Mouse (Mus musculus) kidney, postnatal 0 days (tissue): ENCODE measurements around the gene Sh3bp5. TPM values are rescaled to one million over a fixed set of nuclear protein-coding genes. Genes with fewer than 3 reads are reported as not detected.

Source experiments
- ATAC-seq: fragments of 200-750 bp; cut with Nextera tagmentation; replicated peaks from 2 replicates; pipeline ENCODE4 v1.8.0; 2017; ENCODE audit warnings: low read depth, moderate number of reproducible peaks, moderate TSS enrichment, moderate library complexity; ENCODE audit not compliant: low FRiP score
- DNase-seq: peaks from one replicate; pipeline ENCODE4 v3.0.0-alpha.2; 2016; ENCODE audit warnings: low spot score
- H3K27ac ChIP-seq: fragments of 300-500 bp; sonication (generic); 2 replicates; pipeline ENCODE4 v1.5.1; 2014; ENCODE audit warnings: mild to moderate bottlenecking
- H3K27me3 ChIP-seq: fragments of 300-500 bp; sonication (generic); 2 replicates; pipeline ENCODE4 v1.6.1; 2014; ENCODE audit warnings: low read length, mixed read lengths; ENCODE audit not compliant: insufficient read depth
- H3K36me3 ChIP-seq: fragments of 300-500 bp; sonication (generic); 2 replicates; pipeline ENCODE4 v1.6.1; 2014; ENCODE audit warnings: low read length, mixed read lengths; ENCODE audit not compliant: insufficient read depth
- H3K4me1 ChIP-seq: fragments of 300-500 bp; sonication (generic); replicated peaks from 2 replicates; pipeline ENCODE4 v1.6.1; 2014; ENCODE audit warnings: antibody characterized with exemption, low read length, mixed read lengths; ENCODE audit not compliant: insufficient read depth
- H3K4me2 ChIP-seq: fragments of 300-500 bp; sonication (generic); 2 replicates; pipeline ENCODE4 v1.6.1; 2014; ENCODE audit warnings: mild to moderate bottlenecking, low read length, moderate library complexity, mixed read lengths
- H3K4me3 ChIP-seq: fragments of 300-500 bp; sonication (generic); replicated peaks from 2 replicates; pipeline ENCODE4 v1.5.1; 2014; ENCODE audit warnings: low read depth, low read length
- H3K9ac ChIP-seq: fragments of 300-500 bp; sonication (generic); 2 replicates; pipeline ENCODE4 v1.6.1; 2014; ENCODE audit warnings: low read depth, low read length
- H3K9me3 ChIP-seq: fragments of 300-500 bp; sonication (generic); replicated peaks from 2 replicates; pipeline ENCODE4 v1.6.1; 2016; ENCODE audit warnings: low read length, inconsistent platforms, mixed read lengths
- CTCF ChIP-seq: IDR thresholded peaks from 2 replicates; pipeline ENCODE4 v1.5.1; 2016; ENCODE audit warnings: antibody characterized with exemption, low read depth, mild to moderate bottlenecking, moderate library complexity
- WGBS: fragments of 180-500 bp; shearing (Covaris S2); extraction: QIAGEN DNeasy Blood & Tissue Kit; methylation state at CpG from one replicate; pipeline ENCODE4 v1.1.7; 2014; 5-methylcytosine and 5-hydroxymethylcytosine counted together
- polyA plus RNA-seq: library from polyadenylated mRNA; unstranded; fragments of >200 nt; fragmentation: Nextera tagmentation; extraction: Ambion mirVana; gene quantifications from 2 replicates; pipeline ENCODE4 v1.2.1, GENCODE M21; 2015

Sh3bp5 gene
- polyA plus RNA-seq, 1 experiment from 2014 or later, result 45.2 TPM

DNA sequence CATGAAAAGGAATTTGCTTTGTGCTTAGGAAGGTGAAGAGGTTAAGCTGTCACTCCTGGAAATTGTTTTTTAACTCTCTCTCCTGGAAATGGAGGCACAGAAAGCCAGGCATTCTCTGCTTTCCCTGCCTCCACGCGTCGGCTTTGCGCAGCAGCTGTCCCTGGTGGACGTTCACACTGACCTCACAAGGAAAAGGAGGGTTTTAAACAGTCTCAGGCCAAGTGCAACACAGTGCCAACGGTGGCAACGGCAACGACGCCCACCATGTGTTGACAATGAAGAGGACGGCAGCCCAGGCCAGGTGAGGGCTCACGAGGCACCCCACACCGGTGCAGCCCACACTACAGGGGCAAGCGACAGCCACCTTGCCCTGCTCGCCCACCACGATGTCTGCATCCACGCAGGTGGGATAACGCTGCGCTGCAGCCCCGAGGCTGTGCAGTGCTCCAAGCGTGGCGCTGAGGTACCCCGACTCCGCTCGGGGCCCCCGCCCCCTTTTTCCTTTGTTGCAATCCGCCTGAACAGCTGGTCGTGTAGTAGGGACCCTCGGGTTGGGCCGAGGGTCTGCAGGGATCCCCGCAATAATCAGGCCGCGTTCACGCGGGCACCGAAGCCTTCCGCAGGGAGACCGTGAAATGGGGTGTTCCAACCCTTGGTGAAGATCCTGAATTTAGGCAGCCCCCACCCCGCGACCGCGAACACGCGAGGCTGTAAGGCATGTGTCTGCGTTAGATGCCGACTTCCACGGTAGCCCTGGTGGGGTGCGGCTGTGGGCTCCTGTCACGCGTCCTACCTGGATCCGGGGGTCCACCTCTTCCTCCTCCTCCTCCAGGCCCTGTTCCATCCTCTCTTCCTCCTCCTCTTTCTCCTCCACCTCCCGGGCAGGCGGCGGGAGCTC is 611 bp downstream of the Sh3bp5 start:
- 1% methylated on average over 53 of the region's 53 CpGs for WGBS
- Histone ChIP-seq H3K4me1 (peaks cover 22% of the 10 kb centered on the region), H3K36me3 (no peaks in the 10 kb centered on the region), H3K9ac (peak overlapping the region; percentile 85), H3K27me3 (no peaks in the 10 kb centered on the region), H3K27ac (peak overlapping the region; percentile 76), H3K4me2 (peak overlapping the region; percentile 98), H3K4me3 (peak overlapping the region; percentile 86), H3K9me3 (no peaks in the 10 kb centered on the region)
- TF ChIP-seq CTCF, result peak; percentile 30
- peak; percentile 36 for ATAC-seq
- peak; percentile 61 for DNase-seq

DNA sequence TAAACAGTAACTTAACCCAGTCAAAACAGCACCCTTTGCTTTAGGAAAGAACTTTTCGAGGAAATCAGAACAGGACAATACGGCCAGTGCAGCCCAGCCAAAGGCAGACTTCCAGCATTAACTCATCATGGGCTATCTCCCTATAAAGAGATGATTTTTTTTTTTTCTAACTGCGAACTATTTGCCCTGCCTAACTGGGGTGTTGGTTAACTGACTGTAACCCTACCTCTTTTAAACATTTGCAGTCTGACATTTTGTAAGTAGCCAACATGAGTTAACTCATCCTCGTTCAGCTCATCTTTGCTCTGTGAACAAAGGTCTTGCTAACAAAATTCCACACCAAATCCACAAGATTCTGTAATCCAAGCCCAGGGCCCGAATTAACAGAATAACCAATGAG is 1.5 kb downstream of the Sh3bp5 start:
- Histone ChIP-seq H3K9me3 (no peaks in the 10 kb centered on the region), H3K27ac (peak overlapping the region; percentile 58), H3K4me1 (peaks cover 22% of the 10 kb centered on the region), H3K36me3 (no peaks in the 10 kb centered on the region), H3K4me3 (peak overlapping the region; percentile 86), H3K9ac (0 out of 2 replicates have a peak overlapping the region, but pooled peaks have one; percentile 13), H3K4me2 (peak overlapping the region; percentile 98), H3K27me3 (no peaks in the 10 kb centered on the region)
- no peak for TF ChIP-seq CTCF
- ATAC-seq (no peak), DNase-seq (no peak)
- 30% methylated on average over 5 of the region's 5 CpGs for WGBS

DNA sequence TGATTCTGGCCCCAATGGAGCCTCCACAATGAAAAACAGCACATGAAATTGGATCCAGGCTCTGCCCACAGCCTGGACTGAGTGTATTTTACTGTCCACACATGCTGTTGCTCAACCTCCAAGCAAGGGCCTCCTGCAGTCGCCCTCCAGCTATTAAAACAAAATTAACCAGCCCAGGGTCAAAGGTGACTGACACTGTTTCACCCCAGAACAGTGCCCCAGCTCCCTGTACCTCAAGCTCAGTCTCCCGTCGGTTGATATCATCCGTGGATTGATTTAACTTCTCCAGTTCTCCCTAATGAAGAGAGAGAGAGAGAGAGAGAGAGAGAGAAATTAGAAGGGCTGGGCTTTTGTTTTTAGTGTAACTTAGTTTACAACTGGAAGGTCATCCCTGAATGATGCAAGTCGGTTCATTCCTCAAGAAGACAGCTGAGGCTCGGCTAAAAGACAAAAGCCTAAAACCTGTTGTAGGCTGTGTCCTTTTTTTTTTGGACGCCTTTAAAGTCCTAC is 2.0 kb downstream of the Sh3bp5 start:
- Histone ChIP-seq H3K27ac (peak overlapping the region; percentile 58), H3K36me3 (no peaks in the 10 kb centered on the region), H3K27me3 (no peaks in the 10 kb centered on the region), H3K4me3 (peak overlapping the region; percentile 86; the same call in 1 of the 2 replicates), H3K4me1 (peaks cover 23% of the 10 kb centered on the region), H3K4me2 (peak overlapping the region; percentile 98), H3K9me3 (no peaks in the 10 kb centered on the region), H3K9ac (0 out of 2 replicates have a peak overlapping the region, but pooled peaks have one; percentile 13)
- WGBS, result 24% methylated on average over 7 of the region's 7 CpGs
- 0 out of 2 replicates have a peak, but pooled peaks have one; percentile 10 for ATAC-seq
- DNase-seq, result peak; percentile 81
- TF ChIP-seq CTCF, result no peak

DNA sequence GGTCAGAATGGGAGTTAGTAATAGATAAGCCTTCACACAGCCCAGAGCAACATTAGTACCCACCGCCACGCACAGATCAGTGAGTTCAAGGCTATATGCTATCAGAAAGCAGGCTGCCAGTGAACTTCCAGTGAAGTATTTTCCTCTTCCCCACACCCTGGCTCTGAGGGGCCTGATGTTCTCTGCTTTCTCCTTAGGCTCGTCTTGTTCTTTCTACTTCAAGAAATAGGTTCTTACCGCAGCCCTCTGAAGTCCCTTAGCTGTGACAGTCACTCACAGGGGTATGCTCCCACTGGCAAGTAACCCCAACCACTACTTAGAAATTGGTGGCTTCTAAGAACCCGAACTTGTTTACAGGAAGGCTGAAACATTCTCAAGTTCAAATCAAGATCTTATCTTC is 2.8 kb downstream of the Sh3bp5 start:
- Histone ChIP-seq H3K36me3 (no peaks in the 10 kb centered on the region), H3K9ac (no peak overlapping the region), H3K27ac (peak overlapping the region; percentile 58), H3K4me2 (peak overlapping the region; percentile 98), H3K27me3 (no peaks in the 10 kb centered on the region), H3K4me1 (peaks cover 31% of the 10 kb centered on the region), H3K4me3 (no peak overlapping the region), H3K9me3 (no peaks in the 10 kb centered on the region)
- no peak for ATAC-seq
- 36% methylated on average over 5 of the region's 5 CpGs for WGBS
- DNase-seq, result no peak
- no peak for TF ChIP-seq CTCF

DNA sequence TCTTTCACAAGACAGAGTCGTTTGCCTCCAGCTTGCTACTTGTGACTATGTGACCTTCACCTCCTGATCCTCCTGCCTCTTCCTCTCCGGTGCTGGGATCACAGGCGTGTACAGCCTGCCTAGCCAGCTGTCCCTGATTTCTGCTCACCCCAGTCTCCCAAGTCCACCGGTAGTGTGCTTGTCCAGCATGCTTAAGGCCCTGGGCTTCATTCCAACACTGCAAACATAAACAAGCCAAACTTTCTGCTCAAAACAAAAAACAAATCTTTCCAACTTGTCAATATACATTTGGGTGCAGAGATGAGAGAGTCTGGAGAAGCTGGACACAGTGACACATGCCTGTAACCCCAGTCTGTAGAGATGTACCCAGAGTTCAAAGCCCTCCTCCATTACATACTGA is 3.5 kb downstream of the Sh3bp5 start:
- Histone ChIP-seq H3K36me3 (no peaks in the 10 kb centered on the region), H3K9ac (no peak overlapping the region), H3K4me3 (no peak overlapping the region), H3K4me1 (peaks cover 38% of the 10 kb centered on the region), H3K9me3 (no peaks in the 10 kb centered on the region), H3K27ac (0 out of 2 replicates have a peak overlapping the region, but pooled peaks have one; percentile 43), H3K4me2 (peak overlapping the region; percentile 98; the same call in 1 of the 2 replicates), H3K27me3 (no peaks in the 10 kb centered on the region)
- DNase-seq, result no peak
- 20% methylated on average over 4 of the region's 4 CpGs for WGBS
- no peak for ATAC-seq
- no peak for TF ChIP-seq CTCF

DNA sequence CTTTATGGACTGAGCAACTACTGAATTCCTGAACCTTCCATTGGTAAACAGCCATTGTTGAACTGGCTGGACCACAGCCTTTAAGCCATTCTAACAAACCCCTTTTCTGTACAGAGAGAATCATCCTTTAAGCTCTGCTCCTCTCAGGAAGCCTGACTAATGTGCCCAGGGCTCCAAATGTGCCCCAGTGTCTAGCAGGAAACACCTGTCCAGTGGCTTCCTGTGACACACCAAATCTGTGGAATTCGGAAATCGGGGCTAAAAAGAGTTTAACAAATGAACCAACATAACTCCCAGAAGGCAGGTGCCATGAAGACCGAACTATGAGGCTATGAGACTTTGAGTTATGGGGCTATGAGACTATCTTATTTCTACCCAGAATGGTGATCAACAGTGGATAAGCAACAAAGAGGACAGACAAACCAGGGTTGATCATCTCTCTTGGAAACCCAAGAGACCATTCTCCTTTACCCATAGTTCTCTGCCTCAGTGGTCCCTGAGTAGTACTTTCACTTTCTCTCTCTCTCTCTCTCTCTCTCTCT is 4.0 kb downstream of the Sh3bp5 start:
- no peaks in the 10 kb centered on the region for H3K9me3 ChIP-seq
- WGBS, result 70% methylated on average over 3 of the region's 3 CpGs
- peaks cover 39% of the 10 kb centered on the region for H3K4me1 ChIP-seq
- H3K4me2 ChIP-seq, result no peak overlapping the region
- H3K4me3 ChIP-seq, result no peak overlapping the region
- DNase-seq, result no peak
- no peaks in the 10 kb centered on the region for H3K36me3 ChIP-seq
- H3K27ac ChIP-seq, result no peak overlapping the region
- no peak overlapping the region for H3K9ac ChIP-seq
- no peaks in the 10 kb centered on the region for H3K27me3 ChIP-seq
- no peak for ATAC-seq
- TF ChIP-seq CTCF, result no peak
